Mouse (Mus musculus): ENCODE data around the gene Plau.

Gene Plau

GRCm38 (mm10) chr14:20836171-20836904 lies at the start of gene Plau:
Plau (plus strand) TSS chr14:20836660.
- DNase-seq = peak; percentile 73 to 76

DNA sequence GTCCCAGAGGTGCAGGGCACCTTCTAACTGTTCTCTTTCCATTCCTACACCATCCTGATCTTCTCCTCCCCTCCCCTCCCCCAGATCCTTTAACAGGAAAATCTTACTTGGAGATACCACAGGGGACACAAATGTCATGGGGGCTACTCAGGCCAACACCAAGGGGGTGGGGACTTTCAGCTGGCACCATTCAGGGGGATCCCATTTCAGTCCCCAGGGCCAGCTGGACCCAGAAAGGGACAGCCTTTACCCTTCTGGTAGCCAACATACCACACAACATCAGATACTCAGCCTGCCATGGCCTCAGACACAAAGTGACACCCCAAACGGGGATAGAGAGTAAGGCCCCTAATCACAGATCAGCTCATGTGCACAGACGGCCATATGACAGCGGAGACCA lies 48.3 kb upstream of the Plau start:
- no peak for DNase-seq

GRCm38 (mm10) chr14:20789593-20789992 lies 46.9 kb upstream of the Plau start:
- DNase-seq = no peak

DNA sequence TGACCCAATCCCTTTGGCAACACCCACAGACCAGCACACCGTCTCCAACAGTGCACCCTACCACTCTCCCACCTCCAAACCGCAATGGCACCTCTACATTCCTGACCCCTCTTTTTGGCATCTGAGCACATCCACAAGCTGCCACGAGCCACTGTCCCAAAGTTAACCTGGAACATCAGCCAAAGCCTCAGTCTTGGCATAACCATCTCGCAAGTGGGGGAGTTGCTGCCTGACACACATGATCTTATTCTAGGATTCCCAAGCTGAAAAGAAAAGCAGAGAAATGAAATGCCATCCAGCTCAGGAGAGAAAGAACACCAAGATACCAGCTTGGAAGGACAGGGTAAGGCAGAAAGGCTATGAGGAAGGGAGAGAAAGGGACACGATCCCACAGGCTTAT lies 46.0 kb upstream of the Plau start:
- DNase-seq = no peak

- no peak for DNase-seq
Measured at GRCm38 (mm10) chr14:20790996-20791395, 45.5 kb upstream of the Plau start.

- peak; percentile 29 to 32 for DNase-seq
Measured at GRCm38 (mm10) chr14:20791511-20792242, 44.8 kb upstream of the Plau start.

DNA sequence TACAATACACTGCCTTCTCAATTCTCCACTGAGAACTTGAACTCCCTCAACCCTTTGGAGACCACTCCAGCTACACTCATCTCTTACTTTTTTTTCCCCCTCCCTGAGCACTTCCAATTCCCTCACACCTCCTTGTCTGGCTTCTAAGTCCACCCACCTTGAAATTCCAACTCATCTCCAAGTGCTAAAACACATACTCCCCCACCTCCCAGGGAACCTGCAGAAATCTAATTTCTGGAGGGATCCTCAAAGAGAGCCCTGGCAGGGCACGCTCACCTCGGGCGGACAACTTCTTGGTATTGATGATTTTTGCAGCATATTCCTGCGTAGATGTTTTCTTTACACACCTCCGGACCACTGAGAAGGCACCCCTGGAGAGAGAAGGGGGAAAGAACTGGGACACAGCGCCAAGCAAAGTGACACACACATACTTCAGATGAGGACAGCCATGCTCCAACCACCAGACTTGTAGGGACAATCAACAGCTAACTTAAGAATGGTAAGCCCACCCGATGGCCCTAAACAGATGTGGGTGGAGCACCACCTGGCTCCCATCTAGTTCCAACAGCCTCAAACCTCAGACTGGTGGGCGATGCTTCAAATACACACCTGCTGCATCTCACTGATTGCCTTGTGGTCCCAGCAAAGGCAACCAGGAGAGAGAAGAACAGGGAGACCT lies 44.1 kb upstream of the Plau start:
- no peak for DNase-seq

- peak; percentile 52 to 67 for DNase-seq
Measured at GRCm38 (mm10) chr14:20792922-20793757, 43.3 kb upstream of the Plau start.

- DNase-seq = peak; percentile 89 to 92
Measured at GRCm38 (mm10) chr14:20793758-20794531, 42.5 kb upstream of the Plau start, which contains the start of gene Camk2g. Camk2g (minus strand) TSS chr14:20794088.

DNA sequence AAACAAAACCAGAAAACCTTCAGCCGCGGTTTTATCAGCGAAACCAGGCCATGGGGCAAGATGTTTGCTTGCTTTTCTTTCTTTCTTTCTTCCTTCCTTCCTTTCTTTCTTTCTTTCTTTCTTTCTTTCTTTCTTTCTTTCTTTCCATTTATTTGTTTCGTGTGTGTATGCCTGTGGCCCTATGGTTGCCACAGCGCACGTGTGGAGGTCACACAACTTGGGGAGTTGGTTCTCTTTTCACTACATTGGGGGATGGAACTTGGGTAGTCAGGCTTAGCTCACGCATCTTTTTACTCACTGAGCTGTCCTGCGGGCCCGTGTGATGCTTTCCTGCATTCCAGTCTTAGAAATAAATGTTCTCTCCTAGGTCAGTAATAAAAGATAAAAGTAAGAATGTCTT lies 41.9 kb upstream of the Plau start:
- no peak for DNase-seq

DNA sequence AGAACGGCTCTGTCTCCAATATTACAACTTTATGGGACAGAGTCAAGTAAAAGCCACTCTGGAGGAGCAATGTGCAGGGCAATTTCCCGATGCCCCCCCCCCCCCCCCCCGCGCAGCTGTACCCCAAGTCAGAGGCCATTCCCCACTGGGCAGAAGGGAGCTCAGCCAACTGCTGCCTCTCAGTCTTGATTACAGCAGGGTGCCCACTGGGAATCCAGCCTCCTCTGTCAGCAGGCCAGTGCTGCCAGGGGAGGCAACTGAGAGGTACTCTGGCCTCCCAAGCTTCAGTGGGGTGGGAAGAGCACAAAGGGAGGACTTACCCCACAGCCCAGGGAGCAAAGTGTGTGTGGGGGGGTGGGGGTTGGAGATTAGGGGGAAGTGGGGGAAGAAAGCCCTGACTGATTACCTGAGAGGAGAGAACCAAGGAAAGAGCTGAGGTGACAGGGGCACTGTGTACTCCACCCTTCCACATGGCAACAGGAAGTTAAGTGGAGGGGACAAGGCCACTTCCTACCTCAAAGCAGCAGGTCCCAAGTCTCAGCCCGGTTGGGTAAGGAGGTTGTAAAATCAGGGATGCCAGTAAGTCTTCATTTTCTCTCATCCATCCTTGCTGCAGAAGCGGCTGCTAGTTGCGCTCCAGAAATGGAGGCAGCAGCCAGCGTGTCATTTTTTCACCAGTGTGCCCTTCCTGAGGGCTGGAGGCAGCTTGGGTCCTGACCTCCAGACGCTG lies 40.9 kb upstream of the Plau start:
- no peak for DNase-seq

GRCm38 (mm10) chr14:20796170-20796569 lies 40.3 kb upstream of the Plau start:
- no peak for DNase-seq

DNA sequence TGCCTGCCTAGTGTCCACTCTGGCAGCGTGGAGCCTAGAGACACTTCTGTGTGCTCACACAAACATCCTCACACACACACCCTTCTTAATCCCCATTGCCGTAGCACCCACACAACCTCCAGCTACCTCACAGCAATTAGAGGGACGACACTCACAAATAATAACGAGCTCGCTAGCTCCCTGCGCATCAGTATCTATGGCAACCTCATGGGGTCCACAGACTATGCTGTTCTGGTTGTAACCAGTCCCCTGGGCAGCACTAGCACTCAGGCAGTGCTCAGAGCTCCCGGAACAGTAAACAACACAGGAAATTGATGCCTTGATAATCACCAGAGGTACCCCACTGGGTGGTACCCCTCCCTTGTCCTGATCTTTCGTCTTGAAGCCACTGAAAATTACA lies 39.8 kb upstream of the Plau start:
- DNase-seq = no peak

DNA sequence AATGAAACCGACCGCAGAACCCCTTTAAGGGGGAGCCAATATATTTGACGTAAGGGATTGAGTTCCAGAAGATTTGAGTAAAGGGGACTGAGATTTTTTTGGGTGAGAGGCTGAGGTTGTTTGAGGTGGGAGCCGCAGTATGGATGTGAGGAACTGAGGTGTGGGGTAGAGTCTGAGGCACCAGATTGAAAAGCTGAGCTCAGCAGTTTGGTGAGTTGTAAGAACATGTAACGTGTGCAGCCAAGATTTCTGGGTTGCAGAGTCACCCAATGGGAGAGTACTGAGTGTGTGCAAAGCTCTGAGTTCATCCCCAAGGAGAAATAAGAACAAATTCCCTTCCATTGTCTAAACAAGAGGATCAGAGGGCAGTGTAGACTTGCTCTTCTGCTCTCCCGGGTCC lies 38.2 kb upstream of the Plau start:
- DNase-seq = no peak

DNA sequence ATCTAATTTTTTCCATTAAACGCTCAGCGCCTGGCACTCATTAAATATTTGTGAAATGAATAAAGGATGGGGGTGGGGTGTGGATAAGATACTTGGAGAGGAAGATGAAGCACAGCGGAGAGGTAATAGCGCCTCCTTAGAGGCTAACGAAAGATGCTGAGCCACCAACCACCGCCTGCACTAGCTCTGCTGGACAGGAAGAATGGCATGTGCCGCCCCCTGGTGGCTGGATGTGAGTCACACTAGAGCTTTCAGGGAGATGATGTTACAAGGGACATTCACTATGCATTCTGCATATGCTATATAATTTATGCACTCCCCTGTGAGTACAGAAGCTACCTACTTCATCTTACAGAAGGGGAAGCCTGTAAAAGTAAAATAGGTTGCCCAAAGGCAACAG lies 37.7 kb upstream of the Plau start:
- peak; percentile 87 to 93 for DNase-seq

DNA sequence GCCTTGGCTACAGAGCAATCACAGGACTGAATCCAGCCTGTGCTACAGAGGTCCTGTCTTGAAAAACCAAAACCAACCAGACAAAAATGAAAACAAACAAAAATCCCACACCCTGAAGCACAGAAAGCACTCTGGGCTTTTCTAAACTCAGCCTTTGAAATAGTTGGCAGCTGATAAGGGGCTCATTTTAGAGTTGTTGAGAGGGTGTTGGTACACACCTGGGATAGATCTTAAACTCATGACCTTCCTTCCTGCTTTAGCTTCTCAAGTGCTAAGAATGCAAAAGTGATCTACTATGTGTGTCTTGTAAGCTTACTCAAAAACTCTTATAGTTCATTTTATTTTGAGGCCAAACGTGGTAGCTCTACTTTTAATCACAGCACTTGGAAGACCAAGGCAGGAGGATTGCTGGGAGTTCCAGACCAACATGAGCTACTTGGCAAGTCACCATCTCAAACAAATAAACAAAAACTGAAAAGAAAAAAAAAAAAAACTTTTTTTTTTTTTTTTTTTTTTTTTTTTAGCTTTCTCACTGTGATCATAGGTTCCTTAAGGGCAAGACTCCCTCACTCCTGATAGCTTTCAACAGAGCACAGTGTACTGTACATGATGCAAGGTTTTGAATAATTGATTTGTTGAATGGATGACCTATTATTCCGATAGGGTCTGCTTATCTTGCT lies 33.4 kb upstream of the Plau start:
- no peak for DNase-seq

GRCm38 (mm10) chr14:20803606-20803938 lies 32.9 kb upstream of the Plau start:
- DNase-seq = peak; percentile 75 to 87

GRCm38 (mm10) chr14:20804481-20804880 lies 32.0 kb upstream of the Plau start:
- no peak for DNase-seq

DNA sequence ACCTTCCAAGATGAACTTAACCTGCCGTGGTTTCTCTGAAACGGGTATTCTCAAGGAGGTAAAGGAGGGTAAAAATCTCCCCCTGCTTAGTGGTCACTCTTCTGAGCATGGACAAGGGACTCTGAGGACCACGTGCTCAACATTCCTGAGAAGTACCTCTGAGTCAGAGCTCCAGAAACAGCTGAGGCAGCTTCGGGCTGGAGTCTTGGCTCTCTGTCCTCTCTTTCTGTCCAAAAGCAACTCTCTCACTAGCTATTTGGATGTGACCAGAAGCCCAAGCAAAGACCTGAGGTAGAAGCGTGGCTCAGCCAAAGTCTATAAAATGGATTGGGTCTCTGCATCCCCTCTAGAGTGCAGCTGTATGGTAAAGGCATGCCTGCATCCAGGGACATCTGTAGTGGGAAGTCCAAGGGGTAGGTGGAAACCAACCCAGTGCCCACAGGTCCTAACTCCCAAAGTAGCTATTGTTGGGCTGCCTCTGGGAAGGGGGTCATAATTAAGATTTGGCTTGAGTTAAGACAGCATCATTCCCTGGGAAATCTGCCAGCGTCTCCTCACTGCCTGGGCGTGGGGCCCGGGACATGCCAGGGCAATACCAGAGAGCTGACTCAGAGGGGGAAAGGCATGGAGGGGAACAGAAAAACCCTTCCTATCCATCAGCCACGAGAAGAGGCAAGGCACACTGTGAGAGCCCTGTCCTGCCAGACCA lies 31.3 kb upstream of the Plau start:
- DNase-seq = peak; percentile 90 to 93

Data from lung, postnatal 4 days (tissue).